9 mouse cellular contexts compared by ENCODE assay signal in the genomic region with DNA sequence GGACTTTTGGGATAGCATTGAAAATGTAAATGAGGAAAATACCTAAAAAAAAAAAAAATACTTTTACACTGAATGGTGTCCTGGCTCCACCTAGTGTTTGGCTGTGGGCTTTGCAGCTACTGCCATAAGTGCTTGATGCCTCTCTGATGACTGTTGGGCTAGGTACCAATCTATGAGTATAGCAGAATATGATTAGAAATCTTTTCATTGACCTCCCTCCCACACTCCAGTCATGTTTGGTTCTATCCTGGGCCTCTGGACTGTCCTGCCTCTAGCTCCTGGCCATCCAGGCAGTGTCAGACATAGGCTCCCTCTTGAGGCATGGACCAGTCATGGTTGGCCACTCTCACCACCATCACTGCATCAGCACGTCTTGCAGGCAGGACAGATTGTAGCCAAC. TPM values are rescaled to one million over a fixed set of nuclear protein-coding genes. Genes with fewer than 3 reads are reported as not detected.
A peak's percentile ranks its signal among the peaks of the same experiment; 100 is the strongest.
DNase-seq lines count a peak whose midpoint lies in the region; ATAC-seq and TF ChIP-seq lines count a peak whose summit lies in the region.
"Had no signal": no experiment of that assay in that cellular context is flagged by ENCODE, and none has a peak within 500 bp of the region (broad histone marks: within the 10 kb centered on the region; RNA-seq: fewer than 3 reads in every experiment).

No protein-coding gene starts in this region.

- DNase-seq in adrenal gland, postnatal 10 days, result peak; percentile 40
- no peak for DNase-seq in adrenal gland, adult 8-10 months
- DNase-seq in layer of hippocampus, adult 11-12 months (ENCODE audit: low spot score), result peak; percentile 36
- no peak for DNase-seq in layer of hippocampus, adult 9-10 months (ENCODE audit: low spot score)
- no peak for DNase-seq in ES-E14 (ENCODE audit: low read depth, low spot score)
- peak; percentile 80 for DNase-seq in naive thymus-derived CD4-positive, alpha-beta T cell, adult 2 months (ENCODE audit: low read depth)
- DNase-seq in cerebellum, postnatal 36 days, result no peak

- no peaks in the 10 kb centered on the region for H3K9me3 ChIP-seq in ES-E14 (ENCODE audit: control insufficient read depth, insufficient read depth, low read depth, low read length)
- H3K9me3 ChIP-seq: stomach, embryonic 15.5 days had no signal

- H3K36me3 ChIP-seq in ES-E14 (ENCODE audit: control insufficient read depth, insufficient read depth, low read length, poor library complexity, severe bottlenecking), result no peaks in the 10 kb centered on the region
- H3K36me3 ChIP-seq: stomach, embryonic 15.5 days had no signal

- in situ Hi-C loops in ES-E14 (cut with MboI; ENCODE audit: low sequenced_read_pairs in 2 of 2, unreplicated experiment in 2 of 2), result loop anchor here in 1 of 2 experiments (10.0 kb wide), 1 partner anchor 334 kb away; no protein-coding TSS in a partner anchor

- H3K27ac ChIP-seq in ES-E14 (ENCODE audit: insufficient read depth, low read depth, low read length, poor library complexity, severe bottlenecking), result no peak overlapping the region
- H3K27ac ChIP-seq: stomach, embryonic 15.5 days had no signal

- H3K4me1 ChIP-seq in ES-E14 (ENCODE audit: control insufficient read depth in 2 of 2, insufficient read depth in 2 of 2, low read length in 2 of 2, poor library complexity in 1 of 2), result no peaks in the 10 kb centered on the region
- H3K4me1 ChIP-seq: stomach, embryonic 15.5 days had no signal

- no peak overlapping the region for H3K4me3 ChIP-seq in ES-E14 (ENCODE audit: insufficient read depth in 1 of 2, low read depth in 1 of 2, low read length in 2 of 2, poor library complexity in 1 of 2, severe bottlenecking in 1 of 2)
- H3K4me3 ChIP-seq: stomach, embryonic 15.5 days had no signal

- peak; percentile 46 to 77; a peak in 2 of 4 replicates for ATAC-seq in hematopoietic stem cell, adult 5-6 weeks (replicated peaks in 1 of 2; ENCODE audit: insufficient read depth in 1 of 2, low FRiP score in 2 of 2, low TSS enrichment in 1 of 2, low read depth in 1 of 2, poor library complexity in 2 of 2, severe bottlenecking in 2 of 2)

- no peak overlapping the region for H3K9ac ChIP-seq in ES-E14 (ENCODE audit: insufficient read depth, low read depth, low read length, poor library complexity, severe bottlenecking)
- H3K9ac ChIP-seq: stomach, embryonic 15.5 days had no signal

TF ChIP-seq in ES-E14, 5 proteins besides CTCF, POLR2A, EP300 and RAD21:
- TF ChIP-seq ZC3H11A (IDR thresholded peaks at IDR 0.05; ENCODE audit: borderline replicate concordance, low read depth, low read length), result peak; percentile 45; the same call in 1 of the 2 replicates
- TF ChIP-seq ZNF384 (IDR thresholded peaks at IDR 0.05; ENCODE audit: low read depth, low read length), result peak; percentile 94
- TF ChIP-seq CHD2 (IDR thresholded peaks at IDR 0.05; ENCODE audit: low read depth, low read length), result no peak
- no peak for TF ChIP-seq HCFC1 (IDR thresholded peaks at IDR 0.05; ENCODE audit: borderline replicate concordance, insufficient read depth, low read length)
- no peak for TF ChIP-seq MAFK (IDR thresholded peaks at IDR 0.05; ENCODE audit: insufficient read depth, low read depth, low read length)

RNA-seq across cellular contexts. Expression of a gene that starts 5.8 kb away (rescaled TPM):
- under 1 TPM; 0.27 to 0.45 TPM for total RNA-seq in adrenal gland, postnatal 10 days (2021)
- total RNA-seq in adrenal gland, adult 8-10 months (2022), result 1 to 10 TPM; 1.8 to 5.0 (median 3.1) TPM
- total RNA-seq in ES-E14 (2012; rRNA removed), result not detected in 2 replicates
- not detected in 2 replicates for total RNA-seq in hematopoietic stem cell, adult 5-6 weeks (2017)

RNA-seq across cellular contexts. Expression of a gene that starts 32.4 kb away (rescaled TPM):
- 1 to 10 TPM; 5.2 to 5.7 TPM for total RNA-seq in adrenal gland, postnatal 10 days (2021)
- 1 to 10 TPM; 4.4 to 7.4 (median 6.7) TPM for total RNA-seq in adrenal gland, adult 8-10 months (2022)
- total RNA-seq in ES-E14 (2012; rRNA removed), result 0.22 TPM in 1 of 2 replicates, not detected in the other
- total RNA-seq in hematopoietic stem cell, adult 5-6 weeks (2017), result 57.2 and 82.0 TPM in 2 replicates

RNA-seq across cellular contexts. Expression of a gene that starts 33.2 kb away (rescaled TPM):
- total RNA-seq in adrenal gland, postnatal 10 days (2021), result not detected
- not detected for total RNA-seq in adrenal gland, adult 8-10 months (2022)
- total RNA-seq in ES-E14 (2012; rRNA removed), result not detected in 2 replicates
- total RNA-seq in hematopoietic stem cell, adult 5-6 weeks (2017), result not detected in 2 replicates

RNA-seq across cellular contexts. Expression of a gene that starts 44.8 kb away (rescaled TPM):
- total RNA-seq in adrenal gland, postnatal 10 days (2021), result 1 to 10 TPM; 1.2 to 1.3 TPM
- total RNA-seq in adrenal gland, adult 8-10 months (2022), result 1 to 10 TPM; 1.5 to 6.8 (median 3.8) TPM
- total RNA-seq in ES-E14 (2012; rRNA removed), result not detected in 2 replicates
- 551 and 622 TPM in 2 replicates for total RNA-seq in hematopoietic stem cell, adult 5-6 weeks (2017)

RNA-seq across cellular contexts. Expression of a gene that starts 45.3 kb away (rescaled TPM):
- total RNA-seq in adrenal gland, postnatal 10 days (2021), result not detected
- not detected for total RNA-seq in adrenal gland, adult 8-10 months (2022)
- not detected in 2 replicates for total RNA-seq in ES-E14 (2012; rRNA removed)
- not detected in 2 replicates for total RNA-seq in hematopoietic stem cell, adult 5-6 weeks (2017)

Comparison
In these comparisons a context has a peak if more than half of its experiments do, and no peak if none do; other contexts are left out.
1. DNase-seq: peak in adrenal gland, postnatal 10 days (single experiment), layer of hippocampus, adult 11-12 months (single experiment) and naive thymus-derived CD4-positive, alpha-beta T cell, adult 2 months (single experiment); none in adrenal gland, adult 8-10 months (single experiment), layer of hippocampus, adult 9-10 months (single experiment), ES-E14 (single experiment) and cerebellum, postnatal 36 days (0 of 2).